Mouse (Mus musculus): Measurements from ENCODE around the gene Ubxn11.

Ubxn11 gene

DNA sequence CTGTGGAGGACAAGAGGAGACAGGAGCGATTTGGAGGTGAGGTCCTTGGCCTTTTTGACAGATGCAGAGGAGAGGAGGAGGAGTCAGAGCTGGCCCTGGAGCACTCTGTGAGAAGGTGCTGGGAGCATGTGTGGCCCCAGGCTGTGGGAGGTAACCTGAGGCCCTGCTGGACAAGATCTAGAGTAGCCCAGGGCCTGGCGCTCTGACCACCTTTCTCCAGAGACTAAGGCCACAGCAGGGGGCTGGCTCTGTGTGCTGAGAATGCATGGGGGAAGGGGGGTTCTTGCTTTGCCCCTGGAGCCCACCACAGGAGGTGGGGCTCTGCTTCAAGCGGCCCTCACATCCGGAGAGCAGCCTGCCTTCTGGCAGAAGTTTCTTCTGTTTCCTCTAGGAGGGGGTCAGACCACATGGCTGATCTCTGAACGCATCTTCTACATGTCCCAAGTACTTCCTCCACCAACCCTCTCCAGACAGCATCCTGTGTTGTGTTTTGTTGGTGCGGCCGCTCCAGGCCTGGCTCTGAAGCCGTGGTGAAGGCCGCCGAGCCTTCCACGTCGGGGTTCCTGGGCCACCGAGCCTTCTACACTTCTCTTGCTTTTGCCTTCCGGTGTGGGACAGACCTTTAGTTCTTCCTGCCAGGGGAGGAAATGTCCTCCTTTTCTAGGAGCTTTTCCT lies 15.9 kb downstream of the Ubxn11 start:
- DNase-seq (ENCODE audit: low spot score in 2 of 2), result no peak

DNA sequence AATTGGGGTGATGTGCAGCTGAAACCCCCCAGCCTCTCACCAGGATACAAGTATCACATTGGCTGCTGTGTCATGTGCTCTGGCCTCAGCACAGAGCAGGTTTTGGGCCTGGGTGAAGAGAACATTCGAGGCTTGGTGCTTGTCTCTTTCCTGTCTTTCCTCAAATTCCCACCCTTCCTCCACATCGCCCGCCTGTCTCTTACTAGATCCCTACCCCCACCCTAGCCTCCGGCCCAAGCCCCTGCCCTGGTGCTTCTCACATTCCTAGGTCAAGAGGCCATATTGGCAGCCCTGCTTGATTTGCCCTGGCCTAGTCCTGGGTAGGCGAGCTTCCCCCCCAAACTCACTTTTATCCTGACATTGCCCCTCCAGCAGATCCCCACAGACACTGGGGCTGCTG lies 16.7 kb downstream of the Ubxn11 start:
- DNase-seq (ENCODE audit: low spot score in 2 of 2), result no peak

DNA sequence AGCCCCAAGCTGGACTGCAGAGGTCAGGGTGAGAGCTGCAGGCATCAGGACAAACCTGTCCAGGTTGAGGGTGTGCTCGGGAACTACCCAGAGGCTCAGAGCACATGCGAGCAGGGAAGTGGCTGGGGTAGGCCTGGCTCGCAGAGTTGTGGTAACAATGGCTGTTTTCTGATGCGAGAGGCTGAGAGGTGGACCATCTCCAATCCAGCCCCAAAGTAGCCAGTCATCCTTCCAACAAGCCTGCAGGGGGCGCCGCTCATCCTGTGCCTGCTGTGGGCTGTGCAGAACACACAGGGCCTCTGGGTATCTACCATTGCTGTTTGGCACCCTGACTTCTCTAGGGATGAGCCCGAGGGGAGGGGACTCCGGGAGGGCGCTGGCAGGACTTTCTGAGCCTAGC lies 17.3 kb downstream of the Ubxn11 start:
- DNase-seq (ENCODE audit: low spot score in 2 of 2), result no peak

DNA sequence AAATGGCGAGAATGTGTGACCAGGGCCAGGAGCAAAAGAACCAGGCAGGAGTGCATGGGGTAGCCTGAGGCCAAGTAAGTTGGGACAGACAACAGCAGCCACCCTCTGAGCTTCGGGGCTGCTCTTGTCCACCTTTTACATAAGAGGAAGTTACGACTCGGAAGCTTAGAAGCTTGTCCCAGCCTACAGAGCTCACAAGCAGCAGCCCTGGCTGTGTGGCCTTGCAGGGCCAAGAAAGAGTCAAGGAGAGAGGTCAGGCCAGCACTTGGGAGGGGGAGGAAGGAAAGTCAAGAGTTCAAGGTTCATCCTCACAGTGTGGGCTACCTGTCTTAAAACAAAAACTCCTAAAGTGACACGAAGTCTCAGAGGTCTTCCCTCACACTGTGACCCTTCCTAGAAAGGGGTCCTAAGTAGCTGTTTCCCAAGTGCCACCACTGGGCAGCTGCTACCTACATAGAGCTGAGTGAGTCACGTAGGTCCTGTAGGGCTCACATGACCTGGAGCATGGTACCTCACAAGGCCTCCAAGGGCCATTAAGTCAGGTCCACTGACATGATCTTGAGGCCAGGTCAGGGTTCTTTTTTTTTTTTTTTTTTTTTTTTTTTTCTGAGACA lies 17.9 kb downstream of the Ubxn11 start:
- no peak for DNase-seq (ENCODE audit: low spot score in 2 of 2)

DNA sequence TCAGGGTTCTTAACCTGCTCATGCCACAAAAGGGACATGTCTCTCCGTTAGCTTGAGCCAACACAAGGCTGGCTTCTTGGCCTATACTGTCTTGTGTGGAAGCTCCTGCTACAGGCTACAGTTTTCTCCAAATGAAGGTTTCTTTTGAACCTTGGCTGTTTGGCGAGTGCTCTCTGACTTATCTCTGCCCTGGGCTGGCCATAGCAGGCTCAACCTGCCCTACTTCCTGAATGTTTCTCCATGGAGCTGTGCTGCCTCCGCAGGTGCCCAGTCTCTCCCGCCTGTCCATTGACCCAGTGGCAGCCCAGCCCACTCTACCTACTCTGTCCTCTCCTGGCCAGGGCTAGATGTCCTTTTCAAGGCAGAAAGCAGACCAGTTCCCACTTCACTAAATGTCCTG lies 18.5 kb downstream of the Ubxn11 start:
- no peak for DNase-seq (ENCODE audit: low spot score in 2 of 2)

DNA sequence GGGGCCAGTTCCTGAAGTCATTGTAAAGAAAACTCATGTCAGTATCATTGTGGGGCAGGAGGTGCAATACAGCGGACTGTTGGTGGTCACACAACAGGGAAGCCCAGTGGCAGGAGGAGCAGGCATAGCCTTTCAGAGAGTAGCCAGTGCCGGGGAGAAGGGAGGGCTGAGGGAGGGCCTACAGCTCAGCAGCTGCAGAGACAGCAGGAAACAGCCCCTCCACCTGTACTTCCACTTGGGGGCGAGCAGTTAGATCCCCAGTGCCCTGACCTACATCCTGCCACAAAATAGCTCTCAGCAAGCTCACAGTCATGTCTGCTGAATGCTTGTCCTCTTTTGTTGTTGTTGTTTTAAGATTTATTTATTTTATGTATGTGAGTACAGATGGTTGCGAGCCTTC lies 19.2 kb downstream of the Ubxn11 start:
- DNase-seq (ENCODE audit: low spot score in 2 of 2), result no peak

DNA sequence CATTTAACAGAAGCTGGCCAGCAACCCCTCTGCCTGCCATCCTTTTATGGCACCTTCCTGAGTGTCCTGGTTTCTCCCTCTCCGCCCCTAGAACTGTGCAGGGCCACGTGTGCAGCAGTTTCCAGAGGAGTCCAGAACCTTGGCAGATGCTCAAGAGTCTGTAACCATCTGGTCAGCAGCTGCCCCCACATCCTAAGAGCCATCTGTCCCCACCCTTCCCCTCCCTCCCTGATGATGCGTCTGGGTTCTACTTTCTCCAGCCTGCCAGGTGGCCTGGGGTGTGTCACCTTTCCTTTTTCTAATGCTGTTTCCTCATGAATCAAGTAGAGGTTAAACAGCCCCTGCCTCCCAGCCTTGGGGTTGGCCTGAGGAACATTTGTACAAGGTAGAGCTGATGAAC lies 19.9 kb downstream of the Ubxn11 start:
- no peak for DNase-seq (ENCODE audit: low spot score in 2 of 2)

DNA sequence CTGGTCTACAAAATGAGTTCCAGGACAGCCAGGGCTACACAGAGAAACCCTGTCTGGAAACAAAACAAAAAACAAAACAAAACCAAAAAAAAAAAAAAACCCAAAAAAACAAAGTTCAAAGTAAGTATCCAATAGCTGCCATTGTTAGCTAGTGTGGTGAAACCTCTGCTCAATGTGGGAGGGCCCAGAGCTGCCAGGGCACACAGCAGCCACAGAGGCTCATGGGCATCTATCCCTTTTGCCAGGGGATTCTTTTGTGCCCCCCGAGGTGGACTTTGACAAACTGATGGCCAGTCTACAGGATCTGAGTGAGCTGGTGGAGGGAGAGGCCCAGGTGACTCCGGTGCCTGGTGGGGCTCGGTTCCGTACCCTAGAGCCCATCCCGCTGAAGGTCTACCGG lies 20.8 kb downstream of the Ubxn11 start:
- no peak for DNase-seq (ENCODE audit: low spot score in 2 of 2)

DNA sequence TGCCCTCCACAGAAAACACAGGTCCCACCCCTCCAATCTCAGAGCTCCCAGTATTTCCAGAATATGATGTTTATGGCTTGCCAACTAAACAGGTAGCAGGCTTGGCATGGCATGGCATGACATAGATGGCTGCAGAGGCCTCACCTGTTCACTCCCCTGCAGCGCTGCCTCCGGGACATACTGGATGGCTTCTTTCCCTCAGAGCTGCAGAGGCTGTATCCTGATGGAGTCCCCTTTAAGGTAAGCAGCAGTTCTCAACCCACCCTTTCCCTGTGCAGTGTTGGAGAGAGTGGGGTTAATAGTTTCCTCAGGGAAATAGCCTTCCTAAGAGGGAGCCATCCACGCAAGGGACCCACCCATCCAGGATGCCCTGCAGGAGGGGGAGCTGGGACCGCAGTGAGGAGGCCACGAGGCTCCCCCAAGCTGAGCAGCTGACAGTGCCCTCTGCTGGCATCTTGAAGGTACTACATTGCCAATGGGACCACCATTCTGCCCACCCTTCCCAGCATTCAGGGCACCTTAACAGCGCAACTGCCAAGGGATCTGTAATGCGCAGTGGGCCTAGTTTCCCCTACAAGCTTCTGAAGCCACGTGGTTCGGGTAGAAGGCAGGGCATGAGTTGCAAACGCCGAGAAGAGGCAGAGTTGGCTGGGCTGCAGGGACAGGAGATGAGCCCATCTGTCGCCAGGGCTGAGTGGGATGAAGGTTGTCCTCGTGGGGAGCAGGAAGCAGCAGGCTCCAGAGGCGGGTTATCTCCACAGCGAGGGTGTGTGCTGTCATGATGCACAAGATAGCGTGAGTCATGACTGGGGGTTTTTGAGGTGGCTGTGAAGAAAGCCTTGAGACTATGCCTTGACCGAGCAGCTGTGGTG lies 21.5 kb downstream of the Ubxn11 start:
- peak; percentile 92 for DNase-seq (ENCODE audit: low spot score in 2 of 2)

DNA sequence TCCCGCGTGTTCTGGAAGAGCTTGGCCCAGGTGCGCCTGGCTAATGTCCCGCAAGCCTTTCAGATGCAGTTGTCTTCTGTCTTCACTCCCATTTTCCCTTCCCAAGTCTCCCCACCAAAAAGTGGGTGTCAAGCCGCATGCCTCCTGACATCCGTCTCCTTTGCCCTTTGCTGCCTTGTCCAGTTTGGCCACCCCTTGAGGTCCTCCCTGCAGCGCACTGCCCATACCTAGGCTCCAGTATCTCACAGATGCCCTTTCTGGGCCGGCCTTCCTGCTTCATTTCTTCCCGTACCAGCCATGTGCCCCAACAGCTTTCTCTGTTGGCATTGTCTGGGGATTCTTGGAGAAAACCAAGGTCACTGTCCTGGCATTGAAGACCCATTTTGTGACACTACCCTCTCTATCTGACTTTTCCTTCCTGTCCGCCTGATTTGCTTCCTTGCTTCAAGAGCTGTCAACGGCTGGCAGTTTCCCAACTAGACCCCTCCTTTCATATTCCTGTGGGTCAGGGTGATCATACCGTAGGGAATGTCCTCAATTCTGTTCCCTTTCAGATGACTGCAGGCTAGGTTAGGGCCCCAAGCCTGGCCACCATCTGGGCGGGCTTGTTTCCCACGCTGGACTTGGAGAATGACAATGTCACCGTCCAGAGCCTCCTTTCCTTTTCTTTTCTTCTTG lies 23.2 kb downstream of the Ubxn11 start:
- DNase-seq (ENCODE audit: low spot score in 2 of 2), result no peak

DNA sequence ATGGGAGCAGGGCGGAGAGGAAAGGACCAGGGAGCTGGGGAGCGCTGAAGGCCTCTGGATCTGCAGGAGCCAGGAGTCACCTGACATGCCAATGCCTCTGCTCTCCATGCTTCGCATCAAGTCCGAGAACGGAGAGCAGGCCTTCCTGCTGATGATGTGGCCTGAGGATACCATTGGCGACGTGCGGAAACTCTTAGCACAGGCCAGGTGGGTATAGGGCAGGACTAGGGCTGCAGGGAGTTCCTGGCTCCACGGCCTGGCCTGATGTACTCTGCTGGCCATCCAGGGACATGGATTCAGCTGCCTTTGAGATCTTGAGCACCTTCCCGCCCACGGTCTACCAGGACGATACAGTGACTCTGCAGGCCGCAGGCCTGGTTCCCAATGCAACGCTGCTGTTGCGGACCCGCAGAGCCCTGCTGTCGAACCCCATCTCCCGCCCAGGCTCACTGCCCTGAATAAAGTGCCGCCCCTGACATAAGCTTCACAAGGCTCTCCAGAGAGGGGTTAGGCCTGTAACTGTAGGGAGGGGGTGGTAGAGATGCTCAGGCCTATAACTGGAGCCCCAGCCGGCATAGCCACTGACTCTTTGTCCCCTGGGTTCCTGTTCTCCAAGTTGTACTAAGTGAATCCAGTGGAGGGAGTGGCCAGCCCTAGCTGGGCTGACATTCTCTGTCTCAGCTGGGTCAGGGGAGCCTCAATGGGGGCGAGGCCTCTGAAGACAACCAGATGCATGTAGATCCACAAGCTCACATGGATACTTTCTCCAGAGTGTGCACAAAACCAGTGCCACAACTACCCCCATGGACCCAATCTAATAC lies 24.1 kb downstream of the Ubxn11 start:
- DNase-seq (ENCODE audit: low spot score in 2 of 2), result no peak

DNA sequence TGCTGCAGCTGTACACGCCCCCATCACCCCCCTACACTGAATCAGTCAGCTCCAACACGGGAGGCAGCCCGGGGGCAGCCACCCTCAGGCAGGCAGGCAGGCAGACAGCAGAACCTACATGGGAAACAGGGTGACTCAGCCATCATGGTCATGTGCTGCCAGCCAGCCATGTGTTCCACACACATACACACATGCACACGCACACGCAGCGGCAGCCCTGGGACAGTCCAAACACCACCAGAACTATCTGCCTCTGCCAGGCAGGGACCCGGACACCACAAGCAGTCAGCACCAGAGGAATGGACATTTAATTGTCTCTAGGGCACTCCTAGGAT lies 24.7 kb downstream of the Ubxn11 start:
- DNase-seq (ENCODE audit: low spot score in 2 of 2), result peak; percentile 67 to 68

DNA sequence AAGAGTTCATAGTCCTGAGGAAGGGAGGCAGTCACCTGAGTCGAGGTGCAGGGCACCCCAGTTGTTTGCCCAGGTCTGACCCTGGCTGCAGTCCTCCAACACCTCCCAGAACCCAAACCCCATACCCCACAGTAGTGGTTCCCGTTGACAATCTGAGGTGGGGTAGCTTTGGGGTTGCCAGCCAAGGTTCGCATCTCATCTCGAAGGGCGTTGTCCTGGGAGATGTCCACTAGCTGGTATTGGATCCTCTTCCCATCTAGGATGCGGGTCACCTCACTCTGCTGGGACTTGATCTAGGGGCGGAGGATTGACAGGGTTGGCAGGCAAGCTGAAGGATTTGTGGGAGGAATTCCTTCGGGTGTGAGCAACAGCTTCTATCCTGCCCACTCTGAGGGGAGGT lies 25.4 kb downstream of the Ubxn11 start:
- no peak for DNase-seq (ENCODE audit: low spot score in 2 of 2)

DNA sequence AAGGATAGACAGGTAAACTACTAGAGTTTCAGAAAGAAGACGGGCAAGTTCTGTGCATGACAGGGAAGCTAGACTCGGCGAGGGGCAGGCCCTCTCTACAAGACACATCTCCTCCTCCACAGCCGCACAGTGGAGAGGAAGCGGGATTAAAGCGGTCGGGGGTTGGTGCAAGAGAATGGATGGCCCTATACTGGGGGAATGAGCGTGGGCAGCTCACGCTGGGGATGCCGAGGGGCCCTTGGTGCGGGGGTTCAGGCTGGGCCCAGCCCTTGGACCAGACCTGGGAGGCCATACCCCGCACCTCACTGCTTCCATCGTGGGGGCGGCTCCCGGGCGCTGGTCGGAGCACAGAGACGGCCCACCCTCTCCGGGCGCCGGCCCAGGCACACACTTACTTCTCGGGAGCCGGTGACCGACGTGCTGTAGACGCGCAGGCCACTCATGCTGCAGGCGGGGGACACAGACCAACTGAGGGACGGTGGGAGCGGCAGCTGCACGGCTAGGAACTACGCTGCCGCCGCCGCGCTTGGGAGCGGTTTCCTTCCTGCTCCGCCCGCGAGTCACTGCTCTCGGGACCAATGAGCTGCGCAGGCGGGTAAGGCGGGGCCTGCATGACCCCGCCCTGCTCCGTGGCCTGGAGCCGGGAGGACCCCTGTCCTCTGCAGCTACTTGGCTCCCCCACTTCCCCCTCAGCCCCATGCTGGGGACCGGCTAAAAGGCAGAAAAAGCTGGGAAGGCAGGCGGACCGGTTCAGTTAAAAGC lies 26.0 kb downstream of the Ubxn11 start, which contains the start of gene Sh3bgrl3:
TSS of gene Sh3bgrl3 (minus strand) at position 569 of the 762 bp plus-strand sequence.
- DNase-seq (ENCODE audit: low spot score in 2 of 2), result peak; percentile 88 to 90

DNA sequence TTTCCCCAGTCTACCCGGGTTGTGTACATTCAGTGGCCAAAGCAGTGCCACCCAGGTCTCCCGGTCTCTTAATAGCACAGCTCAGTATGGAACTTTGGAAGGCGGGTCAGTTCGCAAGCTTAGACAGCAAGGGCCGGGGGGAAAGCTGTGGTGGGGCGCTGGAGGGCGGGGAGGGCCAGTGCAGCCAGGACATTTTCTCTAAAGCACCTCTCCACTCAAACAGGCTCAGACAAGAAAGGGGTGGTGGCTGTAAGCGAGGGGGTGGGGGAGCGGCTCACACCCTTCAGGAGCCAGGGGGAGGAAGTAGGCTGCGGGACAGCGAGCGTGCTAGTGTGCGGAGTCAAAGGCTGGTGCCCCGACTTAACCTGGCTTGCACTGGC lies 26.6 kb downstream of the Ubxn11 start:
- no peak for DNase-seq (ENCODE audit: low spot score in 2 of 2)

DNA sequence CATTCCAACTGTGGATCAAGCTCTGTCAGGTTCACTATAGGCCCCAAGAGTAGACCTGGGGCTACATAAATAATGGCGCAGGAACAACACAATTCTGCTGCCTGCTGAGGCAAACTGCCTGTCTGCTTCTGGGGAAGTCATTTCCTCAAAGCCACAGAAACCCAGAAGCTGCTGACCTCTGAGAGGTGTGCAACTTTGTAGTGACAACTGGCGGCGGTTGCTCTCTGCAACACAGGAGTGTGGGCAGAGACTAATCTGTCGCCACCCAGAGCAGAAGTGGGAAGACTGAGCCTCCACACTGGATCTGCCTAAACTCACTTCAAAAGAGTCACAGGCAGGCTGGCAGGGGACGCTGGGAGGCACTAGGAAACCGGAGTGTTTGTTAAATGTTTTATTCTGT lies 27.1 kb downstream of the Ubxn11 start:
- DNase-seq (ENCODE audit: low spot score in 2 of 2), result peak in 1 of 2 experiments; percentile 21

DNA sequence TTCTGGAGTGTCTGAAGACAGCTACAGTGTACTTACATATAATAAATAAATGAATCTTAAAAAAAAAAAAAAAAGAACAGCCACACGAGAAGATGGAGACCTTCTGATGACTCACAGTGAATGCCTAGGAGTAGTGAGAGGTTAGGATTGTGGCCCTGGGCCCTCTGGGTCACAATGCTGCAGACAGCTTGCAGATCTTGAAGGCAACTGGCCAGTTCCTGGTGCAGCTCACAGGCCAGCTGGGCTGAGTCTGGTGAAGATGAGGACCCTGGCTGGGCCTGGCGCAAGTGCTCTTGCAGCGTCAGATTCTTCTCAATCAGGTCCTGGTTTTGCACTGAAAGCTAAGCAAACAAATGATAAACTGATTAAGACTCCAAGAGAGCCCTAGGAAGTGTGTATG lies 29.7 kb downstream of the Ubxn11 start:
- DNase-seq (ENCODE audit: low spot score in 2 of 2), result no peak

DNA sequence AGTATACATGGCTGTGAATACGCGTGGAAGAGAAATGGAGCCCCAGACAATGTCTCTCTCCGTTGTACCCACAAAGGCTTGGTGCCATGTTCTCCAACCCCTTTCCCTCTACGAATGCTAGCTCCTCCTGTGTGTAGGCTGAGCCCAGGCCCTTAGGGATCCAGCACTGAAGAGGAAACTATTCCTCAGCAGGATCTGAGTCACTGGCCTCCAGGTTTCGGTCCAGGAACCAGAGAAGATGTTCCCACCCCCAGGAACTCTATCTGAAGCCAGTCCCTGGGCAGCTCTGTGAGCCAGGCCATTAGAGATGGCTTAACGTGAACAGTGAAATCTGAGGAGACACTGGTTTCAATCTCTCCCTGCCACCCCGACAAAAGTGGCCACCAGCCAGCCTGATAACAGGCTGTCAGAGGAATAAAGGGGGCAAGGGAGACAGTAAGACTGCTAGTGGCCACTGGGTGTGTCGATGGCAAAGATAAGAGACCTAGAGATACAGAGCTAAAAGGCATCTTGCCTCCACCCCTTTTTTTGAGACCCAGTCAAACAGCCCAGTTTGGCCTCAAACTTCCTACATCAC lies 30.2 kb downstream of the Ubxn11 start:
- DNase-seq (ENCODE audit: low spot score in 2 of 2), result no peak

DNA sequence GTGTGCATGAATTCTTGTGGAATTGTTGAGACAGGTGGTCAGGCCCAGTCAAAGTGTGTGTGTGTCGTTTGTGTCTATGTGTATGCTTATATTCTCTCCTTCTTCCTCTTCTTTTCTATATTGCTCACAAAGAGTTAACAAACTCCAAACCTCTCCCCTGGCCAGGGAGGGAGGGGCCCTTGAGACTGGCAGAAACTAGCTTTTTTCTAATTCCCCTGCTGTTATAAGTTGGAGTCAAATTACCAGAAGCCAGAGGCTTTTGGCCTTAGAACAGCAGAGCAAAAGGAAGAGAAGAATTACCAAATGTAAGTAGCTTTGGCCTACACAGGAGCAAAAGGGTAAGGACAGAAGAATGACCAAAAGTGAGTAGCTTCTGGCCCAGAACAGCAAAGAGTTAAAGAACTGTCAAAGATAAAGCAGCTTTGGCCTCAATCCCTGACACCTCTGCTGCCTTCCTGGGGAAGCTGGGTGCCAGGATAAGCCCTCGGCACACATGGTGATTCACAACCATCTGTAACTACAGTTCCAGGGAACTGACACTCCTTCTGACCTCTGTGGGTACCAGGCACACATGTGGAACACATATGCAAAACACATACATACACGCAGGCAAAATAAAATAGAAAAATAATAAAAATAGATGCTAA lies 34.0 kb downstream of the Ubxn11 start:
- no peak for DNase-seq (ENCODE audit: low spot score in 2 of 2)

DNA sequence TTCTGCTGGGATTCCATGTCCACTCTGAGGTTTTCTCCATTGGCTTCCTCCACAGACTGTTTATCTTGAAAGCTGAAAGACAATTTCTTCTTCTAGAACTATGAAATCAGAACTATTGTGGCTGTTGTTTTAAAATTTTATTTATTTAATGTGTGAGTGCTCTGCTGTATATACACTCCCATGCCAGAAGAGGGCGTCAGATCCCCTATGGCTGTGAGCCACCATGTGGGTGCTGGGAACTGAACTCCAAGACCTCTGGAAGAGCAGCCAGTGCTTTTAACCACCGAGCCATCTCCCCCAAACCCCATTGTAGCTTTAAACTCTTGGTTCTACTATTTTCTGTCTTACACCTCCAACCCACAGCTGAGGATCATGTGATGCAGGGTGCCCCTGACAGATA lies 36.5 kb downstream of the Ubxn11 start:
- DNase-seq (ENCODE audit: low spot score in 2 of 2), result no peak
